25 mouse cellular contexts compared by ENCODE assay signal in genomic region chr15:98886667-98887387, GRCm38 (mm10). TPM values are rescaled to one million over a fixed set of nuclear protein-coding genes. Genes with fewer than 3 reads are reported as not detected.
A peak's percentile ranks its signal among the peaks of the same experiment; 100 is the strongest.
DNase-seq lines count a peak whose midpoint lies in the region; ATAC-seq and TF ChIP-seq lines count a peak whose summit lies in the region.
"Had no signal": no experiment of that assay in that cellular context is flagged by ENCODE, and none has a peak within 500 bp of the region (broad histone marks: within the 10 kb centered on the region; RNA-seq: fewer than 3 reads in every experiment).

No protein-coding gene starts in this region.

- no peak for DNase-seq in layer of hippocampus, adult 2 months (ENCODE audit: low spot score in 2 of 2)
- no peak for DNase-seq in layer of hippocampus, postnatal 25 days (ENCODE audit: extremely low spot score in 1 of 2, low spot score in 1 of 2)
- DNase-seq in embryonic facial prominence, embryonic 14.5 days (ENCODE audit: low spot score), result peak; percentile 61
- no peak for DNase-seq in limb, embryonic 14.5 days (ENCODE audit: low spot score)
- no peak for DNase-seq in heart, postnatal 14 days
- no peak for DNase-seq in thymus, adult 18-20 months
- DNase-seq: adrenal gland, adult 8-10 months; adrenal gland, postnatal 25 days; cerebellum, adult 11-12 months; cerebellum, adult 8-10 months; embryo, embryonic 11 days; gastrocnemius, postnatal 25 days; heart, adult 18-20 months; heart, postnatal 10 days; heart, postnatal 4 days had no signal

- peak; percentile 70; the same call in 1 of the 2 replicates for ATAC-seq in embryonic facial prominence, embryonic 14.5 days (ENCODE audit: low read depth)
- ATAC-seq in limb, embryonic 14.5 days (ENCODE audit: low FRiP score, low read depth), result peak; percentile 73
- ATAC-seq: activated CD4-positive, CD25-positive, alpha-beta regulatory T cell, adult 4 months; CD4-positive, CD25-positive, alpha-beta regulatory T cell, adult 4 months; forebrain, embryonic 13.5 days; forebrain, embryonic 16.5 days; hindbrain, postnatal 0 days; inflammation-experienced regulatory T-cells, adult 6 months had no signal

- H3K27ac ChIP-seq in layer of hippocampus, adult 2 months, result no peak overlapping the region
- peak overlapping the region; percentile 50; the same call in 1 of the 2 replicates for H3K27ac ChIP-seq in embryonic facial prominence, embryonic 14.5 days (replicated peaks; ENCODE audit: low read depth, low read length)
- no peak overlapping the region for H3K27ac ChIP-seq in limb, embryonic 14.5 days (replicated peaks; ENCODE audit: low read depth, low read length)
- H3K27ac ChIP-seq: forebrain, embryonic 10.5 days; forebrain, embryonic 13.5 days; heart, embryonic 15.5 days; hindbrain, embryonic 14.5 days; hindbrain, postnatal 0 days had no signal

- 0 out of 2 replicates have a peak, but pooled peaks have one; percentile 8 for TF ChIP-seq CTCF in layer of hippocampus, adult 2 months (conservative IDR thresholded peaks at IDR 0.05)

- WGBS in embryonic facial prominence, embryonic 14.5 days, result 54% methylated on average over 8 of the region's 8 CpGs
- 58% methylated on average over 8 of the region's 8 CpGs for WGBS in limb, embryonic 14.5 days

- no peak for TF ChIP-seq POLR2A in limb, embryonic 14.5 days (IDR thresholded peaks at IDR 0.05; ENCODE audit: borderline replicate concordance, extremely low read depth, insufficient read depth, insufficient read length)

- no peak overlapping the region for H3K4me2 ChIP-seq in embryonic facial prominence, embryonic 14.5 days (ENCODE audit: low read depth, low read length)
- H3K4me2 ChIP-seq in limb, embryonic 14.5 days (replicated peaks; ENCODE audit: low read depth, low read length, severe bottlenecking), result no peak overlapping the region
- H3K4me2 ChIP-seq: forebrain, embryonic 13.5 days; heart, embryonic 12.5 days; heart, embryonic 15.5 days; hindbrain, embryonic 14.5 days had no signal

- H3K4me1 ChIP-seq in embryonic facial prominence, embryonic 14.5 days (ENCODE audit: control insufficient read depth, insufficient read depth, low read length), result no peaks in the 10 kb centered on the region
- H3K4me1 ChIP-seq in limb, embryonic 14.5 days (ENCODE audit: control insufficient read depth, insufficient read depth, low read length), result peaks cover under 1% of the 10 kb centered on the region; the same call in 1 of the 2 replicates
- H3K4me1 ChIP-seq: forebrain, embryonic 13.5 days had no signal

- H3K36me3 ChIP-seq in embryonic facial prominence, embryonic 14.5 days (ENCODE audit: control insufficient read depth, insufficient read depth, low read length), result no peaks in the 10 kb centered on the region
- no peaks in the 10 kb centered on the region for H3K36me3 ChIP-seq in limb, embryonic 14.5 days (ENCODE audit: control insufficient read depth, insufficient read depth, low read length)
- H3K36me3 ChIP-seq: forebrain, embryonic 10.5 days; heart, embryonic 12.5 days; heart, embryonic 15.5 days had no signal

- H3K9ac ChIP-seq in embryonic facial prominence, embryonic 14.5 days (ENCODE audit: low read depth, low read length), result no peak overlapping the region
- no peak overlapping the region for H3K9ac ChIP-seq in limb, embryonic 14.5 days (ENCODE audit: low read depth, low read length, severe bottlenecking)
- H3K9ac ChIP-seq: forebrain, embryonic 13.5 days; heart, embryonic 12.5 days; heart, embryonic 15.5 days; hindbrain, embryonic 14.5 days had no signal

- no peaks in the 10 kb centered on the region for H3K9me3 ChIP-seq in embryonic facial prominence, embryonic 14.5 days (ENCODE audit: control insufficient read depth, low read length)
- H3K9me3 ChIP-seq in limb, embryonic 14.5 days (ENCODE audit: control insufficient read depth, low read length), result no peaks in the 10 kb centered on the region
- H3K9me3 ChIP-seq: forebrain, embryonic 10.5 days; forebrain, embryonic 13.5 days; heart, embryonic 12.5 days; heart, embryonic 15.5 days had no signal

- H3K27me3 ChIP-seq in embryonic facial prominence, embryonic 14.5 days (replicated peaks; ENCODE audit: control insufficient read depth, insufficient read depth, low read length), result peaks cover 11% of the 10 kb centered on the region
- peaks cover 7% of the 10 kb centered on the region for H3K27me3 ChIP-seq in limb, embryonic 14.5 days (ENCODE audit: control insufficient read depth, insufficient read depth, low read length)
- H3K27me3 ChIP-seq: heart, embryonic 15.5 days had no signal

- intact Hi-C loops in heart, postnatal 14 days (cut with DNase I), result no loop called here

- no peak overlapping the region for H3K4me3 ChIP-seq in layer of hippocampus, adult 2 months
- H3K4me3 ChIP-seq in embryonic facial prominence, embryonic 14.5 days (ENCODE audit: low read depth, low read length), result no peak overlapping the region
- H3K4me3 ChIP-seq in limb, embryonic 14.5 days (replicated peaks; ENCODE audit: low read length), result no peak overlapping the region
- H3K4me3 ChIP-seq: forebrain, embryonic 10.5 days; forebrain, embryonic 13.5 days; heart, embryonic 12.5 days; heart, embryonic 15.5 days had no signal

RNA-seq across cellular contexts. Expression of gene Rhebl1, which starts 7.5 kb away (rescaled TPM):
- total RNA-seq in layer of hippocampus, adult 2 months (2021), result 1 to 10 TPM; 8.5 TPM
- total RNA-seq in layer of hippocampus, postnatal 25 days (2021), result 1 to 10 TPM; 4.7 to 7.7 TPM
- polyA plus RNA-seq in embryonic facial prominence, embryonic 14.5 days (2014; fragmentation: Nextera tagmentation; extraction: Ambion mirVana), result 8.4 and 12.2 TPM in 2 replicates
- 14.5 and 16.4 TPM in 2 replicates for polyA plus RNA-seq in limb, embryonic 14.5 days (2012; rRNA removed)
- polyA plus RNA-seq in limb, embryonic 14.5 days (2014; fragmentation: Nextera tagmentation; extraction: Ambion mirVana), result 12.0 and 13.8 TPM in 2 replicates
- total RNA-seq in heart, postnatal 14 days (2021), result 1 to 10 TPM; 1.6 to 2.0 TPM

RNA-seq across cellular contexts. Expression of gene Dhh, which starts 11.5 kb away (rescaled TPM):
- total RNA-seq in layer of hippocampus, adult 2 months (2021), result under 1 TPM; 0.10 to 0.12 TPM
- under 1 TPM; 0.17 to 0.19 TPM for total RNA-seq in layer of hippocampus, postnatal 25 days (2021)
- 2.0 and 3.1 TPM in 2 replicates for polyA plus RNA-seq in embryonic facial prominence, embryonic 14.5 days (2014; fragmentation: Nextera tagmentation; extraction: Ambion mirVana)
- 1.4 and 2.0 TPM in 2 replicates for polyA plus RNA-seq in limb, embryonic 14.5 days (2012; rRNA removed)
- polyA plus RNA-seq in limb, embryonic 14.5 days (2014; fragmentation: Nextera tagmentation; extraction: Ambion mirVana), result 0.72 and 1.1 TPM in 2 replicates
- 1 to 10 TPM; 2.0 to 2.7 TPM for total RNA-seq in heart, postnatal 14 days (2021)
- polyA plus RNA-seq: CD4-positive, CD25-positive, alpha-beta regulatory T cell, adult 4 months had no signal

RNA-seq across cellular contexts. Expression of gene Kmt2d, which starts 15.8 kb away (rescaled TPM):
- 100 to 1,000 TPM in 1 of 2 experiments, 10 to 100 TPM in 1; 89.3 to 106 TPM for total RNA-seq in layer of hippocampus, adult 2 months (2021)
- total RNA-seq in layer of hippocampus, postnatal 25 days (2021), result 100 to 1,000 TPM in 1 of 2 experiments, 10 to 100 TPM in 1; 65.4 to 102 TPM
- 13.8 and 15.5 TPM in 2 replicates for polyA plus RNA-seq in embryonic facial prominence, embryonic 14.5 days (2014; fragmentation: Nextera tagmentation; extraction: Ambion mirVana)
- polyA plus RNA-seq in limb, embryonic 14.5 days (2012; rRNA removed), result 27.1 and 27.3 TPM in 2 replicates
- 16.7 and 20.1 TPM in 2 replicates for polyA plus RNA-seq in limb, embryonic 14.5 days (2014; fragmentation: Nextera tagmentation; extraction: Ambion mirVana)
- 10 to 100 TPM; 63.2 to 64.5 TPM for total RNA-seq in heart, postnatal 14 days (2021)

RNA-seq across cellular contexts. Expression of gene Lmbr1l, which starts 31.2 kb away (rescaled TPM):
- total RNA-seq in layer of hippocampus, adult 2 months (2021), result 10 to 100 TPM; 17.0 to 20.6 TPM
- total RNA-seq in layer of hippocampus, postnatal 25 days (2021), result 10 to 100 TPM; 11.5 to 17.9 TPM
- 3.9 and 4.3 TPM in 2 replicates for polyA plus RNA-seq in embryonic facial prominence, embryonic 14.5 days (2014; fragmentation: Nextera tagmentation; extraction: Ambion mirVana)
- polyA plus RNA-seq in limb, embryonic 14.5 days (2012; rRNA removed), result 66.8 and 145 TPM in 2 replicates
- polyA plus RNA-seq in limb, embryonic 14.5 days (2014; fragmentation: Nextera tagmentation; extraction: Ambion mirVana), result 5.5 and 7.8 TPM in 2 replicates
- 10 to 100 TPM; 13.6 to 13.7 TPM for total RNA-seq in heart, postnatal 14 days (2021)

RNA-seq across cellular contexts. Expression of gene Tuba1b, which starts 47.5 kb away (rescaled TPM):
- total RNA-seq in layer of hippocampus, adult 2 months (2021), result 100 to 1,000 TPM; 466 to 491 TPM
- 100 to 1,000 TPM; 478 to 525 TPM for total RNA-seq in layer of hippocampus, postnatal 25 days (2021)
- polyA plus RNA-seq in embryonic facial prominence, embryonic 14.5 days (2014; fragmentation: Nextera tagmentation; extraction: Ambion mirVana), result 1,523 and 1,643 TPM in 2 replicates
- polyA plus RNA-seq in limb, embryonic 14.5 days (2012; rRNA removed), result 2,384 and 3,894 TPM in 2 replicates
- 1,587 and 1,605 TPM in 2 replicates for polyA plus RNA-seq in limb, embryonic 14.5 days (2014; fragmentation: Nextera tagmentation; extraction: Ambion mirVana)
- total RNA-seq in heart, postnatal 14 days (2021), result 100 to 1,000 TPM; 164 to 218 TPM
